Mouse (Mus musculus): ENCODE measurements around the gene Kras. TPM values are rescaled to one million over a fixed set of nuclear protein-coding genes. Genes with fewer than 3 reads are reported as not detected.

The Kras gene
- polyA plus RNA-seq, 1 experiment from 2014 or later = 90.5 TPM

DNA sequence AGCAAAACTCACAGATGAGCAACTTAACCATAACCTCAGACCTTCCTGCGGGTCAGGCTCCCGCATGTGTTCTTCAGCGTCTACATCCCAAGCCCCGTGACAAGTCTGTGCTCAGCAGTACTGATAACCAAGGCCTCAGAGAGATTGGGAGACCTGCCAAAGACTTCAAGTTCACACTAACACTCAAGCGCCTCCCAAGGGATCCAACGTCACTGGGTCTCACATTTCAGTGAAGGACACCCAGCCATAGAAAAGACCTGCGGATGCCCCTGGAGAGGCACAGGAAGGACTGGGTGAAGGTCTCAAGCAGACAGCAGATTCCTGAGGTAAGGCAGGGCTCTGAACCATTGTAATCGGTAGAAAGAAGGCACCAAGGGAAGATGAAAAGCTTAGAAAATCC lies 68.0 kb downstream of the Kras start:
- no peaks in the 10 kb centered on the region for H3K9me3 ChIP-seq (ENCODE audit: low read length)
- H3K4me2 ChIP-seq (replicated peaks; ENCODE audit: low read depth, low read length) = no peak overlapping the region
- no peaks in the 10 kb centered on the region for H3K36me3 ChIP-seq (ENCODE audit: insufficient read depth, low read length)
- H3K9ac ChIP-seq (replicated peaks; ENCODE audit: low read depth) = no peak overlapping the region
- TF ChIP-seq CTCF (IDR thresholded peaks at IDR 0.05) (no peak), EP300 (IDR thresholded peaks at IDR 0.05) (no peak)
- peak; percentile 61 for ATAC-seq
- no peak overlapping the region for H3K27ac ChIP-seq (ENCODE audit: low read length)
- WGBS = 22% methylated on average over 8 of the region's 8 CpGs
- peak; percentile 76 for DNase-seq (ENCODE audit: low spot score)
- H3K4me1 ChIP-seq (ENCODE audit: insufficient read depth, low read depth, low read length) = no peaks in the 10 kb centered on the region
- H3K27me3 ChIP-seq (replicated peaks; ENCODE audit: insufficient read depth, low read length) = no peaks in the 10 kb centered on the region
- H3K4me3 ChIP-seq (ENCODE audit: low read depth, low read length) = no peak overlapping the region

DNA sequence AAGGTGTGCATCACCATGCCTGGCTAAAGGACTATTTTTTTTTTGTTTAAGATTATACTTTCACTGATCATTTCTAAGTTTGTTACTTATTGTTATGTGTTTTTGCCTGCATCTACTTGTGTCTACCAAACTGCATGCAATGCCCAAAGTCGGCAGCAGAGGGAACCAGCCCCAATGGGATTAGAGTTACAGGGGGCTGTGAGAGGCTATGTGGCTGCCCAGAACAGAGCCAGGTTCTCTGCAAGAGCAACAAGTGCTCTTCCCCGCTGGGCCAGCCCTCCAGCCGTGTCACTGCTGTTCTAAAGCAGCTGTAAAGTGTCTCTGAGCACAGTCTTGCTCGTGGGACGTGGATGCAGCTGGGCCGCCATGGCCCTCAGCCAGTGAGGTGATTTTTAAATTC lies 70.4 kb downstream of the Kras start:
- Histone ChIP-seq H3K4me1 (ENCODE audit: insufficient read depth, low read depth, low read length) (no peaks in the 10 kb centered on the region), H3K27me3 (replicated peaks; ENCODE audit: insufficient read depth, low read length) (no peaks in the 10 kb centered on the region), H3K9ac (replicated peaks; ENCODE audit: low read depth) (no peak overlapping the region), H3K27ac (ENCODE audit: low read length) (no peak overlapping the region), H3K36me3 (ENCODE audit: insufficient read depth, low read length) (no peaks in the 10 kb centered on the region), H3K9me3 (ENCODE audit: low read length) (no peaks in the 10 kb centered on the region), H3K4me2 (replicated peaks; ENCODE audit: low read depth, low read length) (no peak overlapping the region), H3K4me3 (ENCODE audit: low read depth, low read length) (no peak overlapping the region)
- DNase-seq (ENCODE audit: low spot score) = peak; percentile 52
- TF ChIP-seq CTCF (IDR thresholded peaks at IDR 0.05) (peak; percentile 79), EP300 (IDR thresholded peaks at IDR 0.05) (no peak)
- 27% methylated on average over 6 of the region's 6 CpGs for WGBS
- ATAC-seq = peak; percentile 35

- WGBS = 74% methylated on average over 10 of the region's 10 CpGs
- Histone ChIP-seq H3K9me3 (ENCODE audit: low read length) (no peaks in the 10 kb centered on the region), H3K4me1 (ENCODE audit: insufficient read depth, low read depth, low read length) (peaks cover 8% of the 10 kb centered on the region), H3K27me3 (replicated peaks; ENCODE audit: insufficient read depth, low read length) (no peaks in the 10 kb centered on the region), H3K9ac (replicated peaks; ENCODE audit: low read depth) (no peak overlapping the region), H3K4me2 (replicated peaks; ENCODE audit: low read depth, low read length) (no peak overlapping the region), H3K27ac (ENCODE audit: low read length) (no peak overlapping the region), H3K4me3 (ENCODE audit: low read depth, low read length) (no peak overlapping the region), H3K36me3 (ENCODE audit: insufficient read depth, low read length) (no peaks in the 10 kb centered on the region)
- ATAC-seq (no peak), DNase-seq (ENCODE audit: low spot score) (no peak)
- TF ChIP-seq EP300 (IDR thresholded peaks at IDR 0.05) (no peak), CTCF (IDR thresholded peaks at IDR 0.05) (no peak)
Observed at GRCm38 (mm10) chr6:145176474-145176873, 73.6 kb downstream of the Kras start.

- peaks cover 8% of the 10 kb centered on the region for H3K4me1 ChIP-seq (ENCODE audit: insufficient read depth, low read depth, low read length)
- H3K9me3 ChIP-seq (ENCODE audit: low read length) = no peaks in the 10 kb centered on the region
- H3K4me3 ChIP-seq (ENCODE audit: low read depth, low read length) = no peak overlapping the region
- no peak overlapping the region for H3K4me2 ChIP-seq (replicated peaks; ENCODE audit: low read depth, low read length)
- H3K27me3 ChIP-seq (replicated peaks; ENCODE audit: insufficient read depth, low read length) = no peaks in the 10 kb centered on the region
- peak; percentile 49 for ATAC-seq
- WGBS = 38% methylated on average over 8 of the region's 9 CpGs
- no peak overlapping the region for H3K9ac ChIP-seq (replicated peaks; ENCODE audit: low read depth)
- DNase-seq (ENCODE audit: low spot score) = peak; percentile 44
- no peak for TF ChIP-seq CTCF (IDR thresholded peaks at IDR 0.05)
- no peak overlapping the region for H3K27ac ChIP-seq (ENCODE audit: low read length)
- H3K36me3 ChIP-seq (ENCODE audit: insufficient read depth, low read length) = no peaks in the 10 kb centered on the region
Observed at GRCm38 (mm10) chr6:145175571-145175981, 74.5 kb downstream of the Kras start.

GRCm38 (mm10) chr6:145173781-145174191 lies 76.3 kb downstream of the Kras start:
- no peak overlapping the region for H3K9ac ChIP-seq (replicated peaks; ENCODE audit: low read depth)
- no peaks in the 10 kb centered on the region for H3K27me3 ChIP-seq (replicated peaks; ENCODE audit: insufficient read depth, low read length)
- H3K36me3 ChIP-seq (ENCODE audit: insufficient read depth, low read length) = no peaks in the 10 kb centered on the region
- DNase-seq (ENCODE audit: low spot score) = peak; percentile 79
- H3K4me3 ChIP-seq (ENCODE audit: low read depth, low read length) = no peak overlapping the region
- 10% methylated on average over 11 of the region's 11 CpGs for WGBS
- H3K4me1 ChIP-seq (ENCODE audit: insufficient read depth, low read depth, low read length) = peaks cover 8% of the 10 kb centered on the region
- H3K4me2 ChIP-seq (replicated peaks; ENCODE audit: low read depth, low read length) = peak overlapping the region; percentile 19; the same call in 1 of the 2 replicates
- TF ChIP-seq EP300 (IDR thresholded peaks at IDR 0.05) (no peak), CTCF (IDR thresholded peaks at IDR 0.05) (no peak)
- no peaks in the 10 kb centered on the region for H3K9me3 ChIP-seq (ENCODE audit: low read length)
- ATAC-seq = peak; percentile 71
- H3K27ac ChIP-seq (ENCODE audit: low read length) = no peak overlapping the region

- 0 out of 2 replicates have a peak, but pooled peaks have one; percentile 23 for ATAC-seq
Observed at GRCm38 (mm10) chr6:145171892-145172606, 78.0 kb downstream of the Kras start.

More at GRCm38 (mm10) chr6:145171892-145172606, 78.0 kb downstream of the Kras start:
- H3K36me3 ChIP-seq (ENCODE audit: insufficient read depth, low read length) = no peaks in the 10 kb centered on the region
- no peak overlapping the region for H3K9ac ChIP-seq (replicated peaks; ENCODE audit: low read depth)
- TF ChIP-seq CTCF (IDR thresholded peaks at IDR 0.05) = no peak
- no peak for TF ChIP-seq EP300 (IDR thresholded peaks at IDR 0.05)
- no peak overlapping the region for H3K4me2 ChIP-seq (replicated peaks; ENCODE audit: low read depth, low read length)
- H3K27ac ChIP-seq (ENCODE audit: low read length) = no peak overlapping the region
- WGBS = 55% methylated on average over 14 of the region's 14 CpGs
- no peak overlapping the region for H3K4me3 ChIP-seq (ENCODE audit: low read depth, low read length)
- peaks cover 8% of the 10 kb centered on the region for H3K4me1 ChIP-seq (ENCODE audit: insufficient read depth, low read depth, low read length)
- H3K9me3 ChIP-seq (ENCODE audit: low read length) = no peaks in the 10 kb centered on the region
- H3K27me3 ChIP-seq (replicated peaks; ENCODE audit: insufficient read depth, low read length) = no peaks in the 10 kb centered on the region
- DNase-seq (ENCODE audit: low spot score) = no peak

Other genes starting within 250 kb of the Kras start
- 0.25 and 0.44 TPM in 2 replicates for gene Bcat1, start 174.1 kb downstream of the Kras start, polyA plus RNA-seq (2015; fragmentation: Nextera tagmentation; extraction: Ambion mirVana)
- 2.8 and 3.9 TPM in 2 replicates for gene Lrmp, start 134.6 kb downstream of the Kras start, polyA plus RNA-seq (2015; fragmentation: Nextera tagmentation; extraction: Ambion mirVana)
- gene Casc1, start 39.2 kb downstream of the Kras start, polyA plus RNA-seq (2015; fragmentation: Nextera tagmentation; extraction: Ambion mirVana) = 2.3 and 2.6 TPM in 2 replicates
- 26.3 and 30.1 TPM in 2 replicates for gene Etfrf1, start 39.1 kb downstream of the Kras start, polyA plus RNA-seq (2015; fragmentation: Nextera tagmentation; extraction: Ambion mirVana)